Mouse (Mus musculus) heart, adult 2 months (tissue): ENCODE data around the gene Slc15a2.

Experiments used
- CTCF ChIP-seq: fragments of 200-600 bp; IDR thresholded peaks from 2 replicates; pipeline ENCODE4 v1.8.1; 2022; ENCODE audit warnings: antibody characterized with exemption, mild to moderate bottlenecking, moderate library complexity
- POLR2A ChIP-seq: fragments of 200-500 bp; IDR thresholded peaks from 2 replicates; pipeline ENCODE4 v1.6.1; 2011; ENCODE audit warnings: mild to moderate bottlenecking, low read depth, low read length, control low read depth; ENCODE audit not compliant: insufficient read depth

GRCm38 (mm10) chr16:36747068-36747467 is 37.7 kb downstream of the Slc15a2 start:
- TF ChIP-seq POLR2A (no peak), CTCF (no peak)
